Mouse (Mus musculus) C2C12 (cell line): ENCODE measurements around the gene Slc38a11.

ENCODE experiments used
- CEBPB ChIP-seq: IDR thresholded peaks from one replicate; pipeline ENCODE4 v1.6.1; 2011; ENCODE audit warnings: low read depth, mild to moderate bottlenecking, control low read depth, moderate library complexity
- CTCF ChIP-seq: IDR thresholded peaks from one replicate; pipeline ENCODE4 v1.5.1; 2011; ENCODE audit not compliant: control insufficient read depth, insufficient read depth, insufficient read length
- MAX ChIP-seq: IDR thresholded peaks from one replicate; pipeline ENCODE4 v1.6.1; 2011; ENCODE audit warnings: mild to moderate bottlenecking, control low read depth
- MYOG ChIP-seq: IDR thresholded peaks from one replicate; pipeline ENCODE4 v1.6.1; 2011; ENCODE audit not compliant: control insufficient read depth, insufficient read length; ENCODE audit errors: extremely low read depth
- USF1 ChIP-seq: IDR thresholded peaks from one replicate; pipeline ENCODE4 v1.6.1; 2011; ENCODE audit warnings: low read depth, mild to moderate bottlenecking, control low read depth, moderate library complexity

DNA sequence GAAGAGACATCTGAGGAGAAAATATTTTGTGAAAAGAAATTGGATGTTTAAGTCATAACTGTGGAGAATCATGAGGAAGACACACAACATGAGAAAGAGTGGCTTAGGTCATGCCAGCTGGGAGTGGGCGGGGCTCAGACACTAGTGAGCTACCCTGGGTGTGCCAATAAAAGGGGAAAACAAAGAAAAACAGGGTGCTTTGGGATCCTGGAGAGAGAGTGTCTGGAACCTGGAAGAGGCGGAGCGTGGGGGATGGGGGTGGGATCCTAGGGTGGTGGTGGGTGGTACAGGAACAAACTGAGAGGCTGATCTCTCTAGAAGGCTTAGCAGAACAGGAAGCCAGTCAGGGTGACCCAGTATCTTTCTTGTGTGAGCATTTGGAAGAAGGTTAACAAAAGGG lies 23.0 kb downstream of the Slc38a11 start:
- TF ChIP-seq MAX = no peak
- no peak for TF ChIP-seq CTCF
- no peak for TF ChIP-seq MYOG
- TF ChIP-seq USF1 = no peak
- TF ChIP-seq CEBPB = no peak
